Mouse (Mus musculus) activated CD4-positive, CD25-positive, alpha-beta regulatory T cell, adult 4 months (primary cell): Measurements from ENCODE around the gene Boc. TPM values are rescaled to one million over a fixed set of nuclear protein-coding genes. Genes with fewer than 3 reads are reported as not detected.

Experiments used
- ATAC-seq: one replicate; pipeline ENCODE4 v1.8.0; 2017
- polyA plus RNA-seq, 2 experiments: library from polyadenylated mRNA; unstranded; fragments of 100-300 nt; shearing (Covaris generic); gene quantifications; one replicate each; pipeline ENCODE4 v1.2.1; 2017

Gene Boc
- under 1 TPM; 0.09 to 0.10 TPM for polyA plus RNA-seq

DNA sequence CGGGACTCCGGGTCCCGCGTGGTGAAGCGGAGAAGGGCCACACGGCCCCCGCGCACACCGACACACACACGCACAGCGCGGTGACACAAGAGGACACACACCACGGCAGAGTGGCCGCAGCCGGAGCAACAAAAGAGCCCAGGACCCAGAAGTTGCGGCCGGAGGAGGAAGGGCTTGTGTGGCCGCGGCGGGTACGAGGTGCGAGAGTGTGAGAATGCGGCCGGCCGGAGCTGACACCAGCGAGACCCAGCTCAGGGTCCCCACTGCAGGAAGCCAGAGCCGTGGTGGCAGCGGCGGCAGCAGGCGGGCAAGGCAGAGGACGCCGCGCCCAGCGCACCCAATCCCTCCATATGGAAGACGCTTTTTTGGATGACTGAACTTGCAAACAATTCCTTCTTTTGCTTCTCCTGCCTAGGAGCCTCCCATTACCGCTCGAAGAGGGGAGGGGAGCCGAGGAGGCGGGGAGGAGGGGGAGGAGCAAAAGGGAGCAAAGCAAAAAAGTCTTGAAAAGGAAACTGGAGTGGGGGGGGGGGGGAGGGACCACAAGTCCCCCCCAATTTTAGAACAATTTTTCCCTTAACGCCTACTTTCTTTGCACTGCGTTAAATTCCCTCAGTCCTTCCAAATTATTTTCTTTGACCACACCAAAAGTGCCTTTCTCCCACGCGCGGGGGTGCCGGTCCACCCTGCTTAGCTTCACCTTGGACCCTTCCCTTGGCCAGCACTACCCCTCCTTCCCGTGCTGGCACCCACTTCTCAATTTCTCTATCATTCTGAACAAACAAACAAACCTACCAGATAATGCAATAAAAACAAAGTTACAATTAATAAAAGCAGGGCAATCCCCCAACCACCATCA lies at the start of gene Boc:
Gene Boc, minus strand, starts transcription at position 427 of the 859 bp plus-strand sequence.
- no peak for ATAC-seq

DNA sequence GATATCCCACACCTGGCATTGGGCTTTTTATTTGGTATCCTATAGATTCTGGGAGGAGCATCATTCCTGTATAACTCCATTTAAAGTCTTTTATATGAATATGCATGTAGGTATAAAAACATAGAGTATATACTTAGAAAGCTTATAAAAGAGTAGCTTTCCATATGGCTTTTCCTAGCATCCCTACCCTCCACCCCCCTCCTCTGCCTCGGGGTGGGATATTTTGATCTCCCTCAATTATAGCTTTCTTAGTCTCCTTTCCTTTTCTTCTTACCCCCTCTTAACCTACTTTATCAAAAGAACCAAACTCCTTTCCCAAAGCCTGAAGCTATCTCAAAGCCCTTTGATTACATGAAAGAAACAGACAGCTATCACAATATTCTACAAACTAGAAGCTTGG lies 47.9 kb upstream of the Boc start:
- ATAC-seq = no peak

DNA sequence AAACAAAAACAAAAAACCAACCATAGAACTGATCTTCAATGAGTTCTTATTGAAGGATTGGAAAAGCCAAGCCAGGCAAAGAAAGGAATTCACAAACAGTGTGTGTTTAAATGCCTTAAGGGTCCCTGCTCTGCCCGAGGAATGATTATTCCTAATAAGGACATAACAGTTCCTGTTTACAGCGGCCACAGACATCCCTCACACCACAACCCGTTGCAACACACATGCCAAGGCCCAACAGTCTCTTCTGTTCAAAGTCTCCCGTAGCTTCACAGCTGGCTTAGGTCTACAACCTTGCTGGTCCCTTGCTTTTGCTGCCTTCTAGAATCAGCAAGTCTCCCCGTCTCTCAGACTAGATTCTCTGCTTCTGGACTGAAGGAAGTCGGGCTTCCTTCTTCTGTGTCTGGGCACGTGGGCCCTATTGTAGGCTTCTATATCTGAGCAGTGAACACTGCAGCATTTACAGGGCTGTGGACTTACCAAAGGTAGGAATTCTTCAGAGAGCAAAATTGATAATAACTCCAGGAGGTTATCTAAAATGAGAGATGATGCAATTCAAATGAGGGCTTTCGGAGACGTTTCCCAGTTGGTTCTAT lies 45.4 kb upstream of the Boc start:
- no peak for ATAC-seq

DNA sequence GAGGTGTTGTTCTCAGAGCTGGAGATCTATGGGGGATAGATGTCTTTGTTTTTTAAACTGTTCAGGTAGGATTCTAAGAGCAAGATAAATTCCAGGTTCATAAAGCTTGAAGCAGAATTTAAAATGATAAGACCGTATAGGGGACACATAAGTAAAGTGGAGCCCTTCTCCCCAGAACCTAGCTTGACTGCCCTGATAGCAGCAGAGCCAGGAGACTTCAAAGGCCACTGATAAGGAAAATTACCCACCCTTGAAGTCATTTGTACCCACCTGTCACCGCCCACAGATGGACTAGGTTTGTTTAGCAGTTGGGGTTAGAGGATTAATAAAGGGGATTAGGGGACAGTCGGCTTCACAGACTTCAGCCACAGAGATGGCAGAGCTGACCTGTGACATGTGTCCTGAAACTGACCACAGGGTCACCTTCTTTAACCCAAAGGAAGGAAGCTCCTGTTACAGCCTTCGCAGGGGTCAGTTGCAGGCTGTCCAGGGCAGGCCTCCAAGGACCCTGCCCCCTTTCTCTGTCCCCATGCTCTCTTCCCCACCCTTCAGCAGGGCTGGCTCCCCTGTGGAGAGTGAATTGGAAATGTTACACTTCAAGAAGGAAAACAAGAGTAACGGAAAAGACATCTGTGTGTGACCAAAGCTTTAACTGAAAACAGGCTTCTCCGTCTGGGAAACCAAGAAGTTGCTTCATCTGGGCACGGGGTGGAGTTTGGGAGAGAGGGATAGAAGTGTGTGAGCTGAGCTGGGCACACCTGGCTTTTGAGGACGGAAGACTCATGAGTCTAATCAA lies 43.5 kb upstream of the Boc start:
- ATAC-seq = no peak

DNA sequence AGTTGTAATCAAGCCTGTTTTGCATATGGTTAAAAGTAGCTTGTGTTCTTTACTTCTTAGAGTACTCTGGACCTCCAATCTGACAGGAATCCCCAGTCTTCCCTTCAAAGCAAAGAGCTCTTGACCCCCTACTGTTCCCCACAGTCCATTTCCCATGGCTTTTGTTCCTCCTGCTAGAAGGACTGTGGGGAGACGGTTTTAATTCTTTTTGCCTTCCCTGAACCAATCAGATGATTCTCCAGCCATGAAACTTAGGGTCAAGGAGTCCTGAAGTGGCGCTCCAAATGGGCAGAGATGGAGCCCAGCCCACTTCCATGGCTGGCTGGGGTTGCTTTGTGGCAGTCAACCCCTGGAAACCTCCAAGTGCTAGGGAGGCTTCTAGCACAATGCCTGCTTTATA lies 42.5 kb upstream of the Boc start:
- no peak for ATAC-seq

DNA sequence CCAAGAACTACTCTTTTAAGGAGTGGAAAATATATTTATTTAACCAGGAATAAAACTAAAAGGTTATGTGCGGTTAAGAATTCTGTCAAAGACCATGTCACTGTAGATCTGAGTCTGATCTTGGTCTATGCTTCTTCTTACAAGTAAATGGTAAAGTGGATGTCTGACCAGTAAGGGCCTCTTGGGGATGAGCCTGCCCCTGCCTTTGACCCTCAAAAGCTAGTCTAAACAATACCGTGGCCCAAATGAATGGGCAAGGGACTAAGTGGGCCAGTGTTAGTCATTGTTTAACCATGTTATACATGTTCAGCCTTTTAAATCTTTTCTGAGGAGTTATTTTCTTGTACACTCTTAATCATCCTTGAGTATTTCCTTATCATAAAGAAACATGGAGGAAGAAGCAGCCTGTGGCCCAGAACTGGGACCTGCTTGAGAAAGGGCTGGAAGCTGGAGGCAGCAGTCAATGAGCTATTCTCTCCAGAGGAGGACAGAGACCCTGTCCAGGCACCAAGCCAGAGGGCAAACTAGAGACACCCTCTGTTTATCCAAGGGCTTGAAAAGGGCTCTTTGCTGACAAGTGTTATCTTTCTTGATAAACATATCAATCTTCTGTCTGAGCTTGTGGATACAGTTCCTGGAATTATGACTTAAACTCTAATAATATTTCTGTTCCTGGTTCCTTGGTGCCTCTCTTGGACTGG lies 38.6 kb upstream of the Boc start:
- no peak for ATAC-seq

DNA sequence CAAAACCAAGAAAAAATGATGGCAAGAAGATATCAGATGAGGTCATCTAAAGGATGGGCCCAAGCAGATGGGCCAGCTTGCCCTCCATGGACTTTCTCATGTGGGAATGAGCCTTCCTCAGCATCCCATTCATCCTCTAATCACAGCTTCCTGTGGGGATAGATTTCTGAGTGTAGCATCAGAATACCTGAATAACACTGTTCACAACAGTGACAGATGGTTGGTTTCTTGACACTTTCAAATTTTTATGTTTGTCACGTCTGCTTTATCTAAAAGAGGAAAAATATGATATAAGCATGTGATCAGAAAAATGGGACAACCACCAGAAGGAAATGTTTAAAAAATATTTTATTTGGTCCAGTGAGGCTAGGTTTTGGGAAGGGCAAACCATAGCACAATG lies 30.8 kb upstream of the Boc start:
- ATAC-seq = no peak

DNA sequence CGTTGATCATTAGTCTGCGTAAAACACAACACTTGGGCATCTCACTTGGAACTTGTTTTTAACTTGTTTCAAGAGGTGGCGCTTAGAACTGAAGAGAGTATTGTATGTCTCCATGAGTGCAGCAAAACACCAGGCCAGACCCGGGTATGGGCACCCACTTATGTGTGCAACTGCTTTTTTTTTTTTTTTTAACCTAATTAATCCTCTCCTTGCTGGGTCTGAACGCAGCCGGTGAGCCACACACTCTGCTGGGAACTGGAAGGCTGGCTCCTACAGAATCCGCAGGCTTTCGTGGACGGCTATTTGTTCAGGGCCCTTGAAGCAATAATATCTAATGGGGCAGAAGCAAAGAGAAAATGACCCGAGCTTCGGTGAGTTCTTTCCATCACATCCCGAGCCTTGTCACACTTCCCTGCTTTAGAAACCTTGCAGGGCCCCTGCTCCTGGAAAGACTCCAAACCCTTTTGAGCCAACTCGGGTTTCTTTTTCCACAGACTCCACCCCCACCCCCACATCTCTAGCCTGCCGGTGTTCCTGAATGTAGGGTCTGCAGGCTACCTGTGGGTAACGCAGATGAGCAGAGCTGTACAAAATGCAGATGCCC lies 20.8 kb upstream of the Boc start:
- ATAC-seq = no peak

DNA sequence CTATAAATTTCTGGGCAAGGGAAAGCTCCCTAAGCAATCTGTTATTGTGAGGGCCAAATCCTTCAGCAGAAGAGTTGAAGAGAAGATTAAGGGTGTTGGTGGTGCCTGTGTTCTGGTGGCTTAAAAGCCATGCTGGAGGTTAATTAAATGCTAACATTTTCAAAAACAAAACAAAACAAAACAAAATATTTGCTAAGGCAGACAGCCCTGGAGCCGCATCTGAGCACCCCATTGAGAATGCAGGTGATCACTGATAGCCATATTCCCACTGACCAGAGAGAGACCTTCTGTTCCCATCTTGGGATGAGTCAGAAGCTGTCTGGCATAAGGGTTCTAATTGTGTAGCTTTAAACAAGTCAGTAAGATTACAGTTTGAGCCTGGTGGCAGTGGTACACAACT lies 19.9 kb upstream of the Boc start:
- no peak for ATAC-seq

DNA sequence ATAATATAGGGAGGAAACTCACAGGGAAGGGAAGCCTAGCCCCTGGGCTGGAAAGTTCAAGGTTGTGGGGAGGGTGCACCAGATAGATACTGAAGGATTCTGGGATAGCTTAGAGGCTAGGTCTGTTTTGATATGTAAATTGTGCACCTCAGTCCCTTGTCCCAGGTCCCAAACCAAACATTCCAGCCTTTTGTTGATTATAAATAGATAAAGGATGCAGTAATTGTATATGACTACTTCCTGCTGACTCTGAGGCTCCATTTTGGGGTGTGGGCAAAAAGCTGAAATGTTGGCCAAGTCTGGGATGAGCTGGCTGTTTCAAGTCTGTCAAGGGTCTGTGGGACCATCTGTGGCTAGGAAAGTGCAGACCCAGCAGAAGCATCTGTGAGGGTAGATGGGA lies 9.4 kb upstream of the Boc start:
- no peak for ATAC-seq

DNA sequence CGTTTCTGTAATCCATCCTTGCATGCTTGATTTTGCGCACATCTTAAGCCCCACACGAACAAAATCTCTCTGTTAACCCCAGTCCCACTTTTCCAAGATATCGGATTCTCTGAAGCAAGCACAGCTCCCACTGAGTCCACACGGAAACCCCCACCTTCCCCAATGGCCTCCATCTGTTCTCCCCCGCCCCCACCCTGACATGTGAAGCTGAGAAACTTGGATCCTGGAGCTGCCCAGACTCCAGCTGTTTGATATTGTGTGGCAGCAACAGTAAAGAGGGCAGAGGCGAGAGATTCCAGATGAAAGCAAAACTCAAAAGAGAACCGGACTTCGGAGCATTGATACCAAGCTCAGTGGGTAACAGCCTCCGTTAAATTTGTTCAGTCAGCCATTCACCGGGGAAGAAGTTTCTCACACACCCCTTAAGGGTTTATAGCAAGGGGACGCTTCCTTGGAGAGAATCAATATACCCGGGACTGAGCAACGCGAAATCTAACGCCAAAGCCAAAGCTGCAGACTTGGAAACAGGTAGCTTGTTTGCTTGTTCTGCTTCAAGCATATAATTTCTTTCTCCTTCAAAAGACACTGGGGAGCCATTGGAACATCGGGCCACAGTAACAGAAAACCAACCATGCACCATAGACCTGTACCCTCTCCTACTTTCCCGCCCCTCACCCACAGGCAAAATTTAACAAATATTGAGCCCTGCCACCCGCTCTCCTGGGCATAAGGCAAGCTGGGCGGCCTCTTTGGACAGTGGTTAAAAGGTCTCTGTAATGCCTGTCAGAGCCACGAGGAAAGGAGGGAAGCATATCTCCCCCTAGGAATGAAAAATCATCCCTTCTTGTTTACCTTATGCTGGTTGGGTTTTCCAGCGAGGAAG lies 6.9 kb upstream of the Boc start:
- ATAC-seq = no peak

DNA sequence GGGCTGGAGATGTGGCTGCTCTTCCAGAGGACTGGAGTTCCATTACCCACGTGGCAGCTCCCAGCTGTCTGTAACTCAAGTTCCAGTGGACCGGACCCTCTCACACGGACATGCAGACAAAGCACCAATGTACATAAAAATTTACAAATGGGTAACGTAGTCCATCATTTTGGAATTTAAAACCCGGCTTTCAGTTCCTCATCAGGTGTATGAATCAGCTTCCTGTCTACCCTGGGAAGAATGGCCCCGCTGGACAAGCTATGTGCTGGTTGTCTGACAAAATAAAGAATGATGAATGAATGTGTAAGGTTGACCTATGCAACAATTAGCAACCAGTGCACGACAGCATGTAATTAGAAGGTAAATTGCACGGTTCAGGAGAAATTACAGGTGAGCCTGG lies 5.7 kb upstream of the Boc start:
- ATAC-seq = no peak

DNA sequence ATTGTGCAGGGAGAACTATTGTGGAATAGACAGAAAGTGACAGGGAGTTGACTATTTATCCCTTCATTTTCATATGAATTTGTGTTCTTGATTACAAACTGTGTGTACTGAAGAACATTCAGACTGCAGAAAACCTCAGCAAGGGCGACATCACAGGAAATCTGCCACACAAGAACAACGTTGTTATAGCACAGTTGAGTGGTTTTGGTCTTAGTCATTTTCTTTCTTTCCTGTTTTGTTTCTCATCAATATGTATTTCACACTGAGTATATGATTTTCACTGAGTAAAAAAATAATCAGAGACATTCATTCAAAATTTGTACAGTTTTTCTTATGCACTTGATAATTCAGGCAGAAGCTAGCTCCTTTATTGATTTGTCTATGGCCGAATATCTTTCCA lies 3.4 kb upstream of the Boc start:
- ATAC-seq = no peak

DNA sequence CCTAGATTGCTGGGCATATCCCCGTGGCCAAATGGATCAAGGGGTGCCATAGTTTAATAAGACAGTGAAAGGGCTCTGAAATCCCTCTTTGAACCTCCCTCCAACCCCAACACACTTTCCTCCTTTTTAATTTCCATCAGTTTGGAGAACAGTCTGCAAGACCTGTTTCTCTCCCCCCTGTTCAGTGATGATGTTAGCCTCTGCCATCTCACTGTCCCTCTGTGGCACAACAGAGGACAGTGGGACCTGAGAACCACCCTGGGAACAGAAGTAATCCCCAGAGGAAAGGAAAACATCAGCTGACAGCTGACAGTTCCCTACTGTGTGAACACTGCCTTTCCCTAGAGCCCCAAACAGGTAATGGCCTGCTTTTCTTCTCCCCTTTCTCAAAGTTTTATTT lies 1.5 kb upstream of the Boc start:
- no peak for ATAC-seq

DNA sequence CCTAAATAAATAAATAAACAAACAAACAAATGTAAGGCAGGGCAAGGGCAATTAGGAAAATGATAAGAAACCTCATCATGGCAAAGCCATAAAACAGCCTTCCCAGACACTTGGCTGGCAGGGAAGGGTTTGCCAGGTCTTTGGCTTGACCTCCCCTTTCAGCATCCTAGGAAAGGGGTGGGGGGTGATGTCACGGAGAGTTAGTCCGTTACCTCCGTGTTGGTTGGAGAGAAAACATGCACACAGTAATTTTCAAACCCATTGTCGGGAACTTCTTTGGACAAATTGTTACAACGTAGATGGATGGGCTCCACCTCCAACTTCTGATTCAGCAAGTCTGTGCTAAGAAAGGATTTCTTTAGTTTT lies 616 bp upstream of the Boc start:
- no peak for ATAC-seq

DNA sequence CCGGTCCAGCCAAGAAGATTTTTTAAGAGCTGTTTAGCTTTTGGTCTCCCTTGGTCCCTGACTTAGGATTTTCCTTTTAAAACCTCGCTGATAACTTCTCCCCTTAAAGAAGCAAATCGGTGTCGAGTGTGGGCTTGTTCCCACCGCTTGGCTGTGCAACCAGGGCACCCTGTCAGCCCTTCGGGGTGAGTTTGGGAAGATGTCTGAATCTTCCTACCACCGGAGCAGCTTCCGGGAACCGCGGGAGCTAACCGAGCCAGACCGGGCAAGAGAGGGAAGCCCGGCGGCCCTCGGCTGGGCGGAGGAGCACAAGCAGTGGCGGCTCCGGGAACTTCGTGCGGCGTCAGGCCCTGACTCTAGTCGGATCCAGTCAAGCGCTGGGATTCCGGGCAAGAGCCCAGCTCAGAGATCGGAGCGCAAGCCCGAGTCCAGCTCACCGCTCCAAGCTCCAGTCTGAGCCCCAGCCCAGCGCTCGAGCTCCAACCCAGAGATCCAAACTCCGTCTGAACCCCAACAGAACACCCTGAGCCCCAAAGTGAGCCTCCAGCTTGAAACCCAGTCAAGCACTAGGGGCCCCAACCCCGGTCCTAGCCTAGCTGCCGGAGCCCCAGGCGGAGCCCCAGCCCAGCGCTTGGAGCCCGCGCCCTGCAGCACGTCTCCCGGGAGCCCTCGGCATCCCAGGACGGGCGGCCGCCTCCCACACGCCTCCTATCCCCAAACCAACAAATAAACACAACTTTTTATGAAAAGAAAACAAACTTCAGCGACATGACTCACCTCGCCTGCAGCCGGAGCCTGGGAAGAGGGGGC lies 831 bp downstream of the Boc start:
- no peak for ATAC-seq

DNA sequence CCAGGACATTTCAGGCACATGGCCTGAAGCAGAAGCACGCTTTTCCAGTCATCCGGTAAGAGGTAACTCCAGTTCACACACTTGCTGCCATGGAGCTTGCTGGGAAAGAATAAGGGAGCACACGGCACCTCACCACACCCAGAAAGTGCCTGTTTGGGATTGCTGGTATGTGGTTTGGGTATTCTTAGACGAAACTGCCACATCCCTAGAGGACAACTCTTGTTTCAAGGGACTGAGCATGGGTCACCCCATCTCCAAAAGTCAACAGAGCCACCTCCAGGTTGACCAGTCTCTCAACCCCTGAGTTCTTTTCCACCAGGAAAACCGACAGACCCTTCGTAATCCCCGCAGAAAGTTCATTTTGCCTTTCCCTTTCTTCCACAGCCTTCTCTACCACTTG lies 1.6 kb downstream of the Boc start:
- ATAC-seq = no peak

DNA sequence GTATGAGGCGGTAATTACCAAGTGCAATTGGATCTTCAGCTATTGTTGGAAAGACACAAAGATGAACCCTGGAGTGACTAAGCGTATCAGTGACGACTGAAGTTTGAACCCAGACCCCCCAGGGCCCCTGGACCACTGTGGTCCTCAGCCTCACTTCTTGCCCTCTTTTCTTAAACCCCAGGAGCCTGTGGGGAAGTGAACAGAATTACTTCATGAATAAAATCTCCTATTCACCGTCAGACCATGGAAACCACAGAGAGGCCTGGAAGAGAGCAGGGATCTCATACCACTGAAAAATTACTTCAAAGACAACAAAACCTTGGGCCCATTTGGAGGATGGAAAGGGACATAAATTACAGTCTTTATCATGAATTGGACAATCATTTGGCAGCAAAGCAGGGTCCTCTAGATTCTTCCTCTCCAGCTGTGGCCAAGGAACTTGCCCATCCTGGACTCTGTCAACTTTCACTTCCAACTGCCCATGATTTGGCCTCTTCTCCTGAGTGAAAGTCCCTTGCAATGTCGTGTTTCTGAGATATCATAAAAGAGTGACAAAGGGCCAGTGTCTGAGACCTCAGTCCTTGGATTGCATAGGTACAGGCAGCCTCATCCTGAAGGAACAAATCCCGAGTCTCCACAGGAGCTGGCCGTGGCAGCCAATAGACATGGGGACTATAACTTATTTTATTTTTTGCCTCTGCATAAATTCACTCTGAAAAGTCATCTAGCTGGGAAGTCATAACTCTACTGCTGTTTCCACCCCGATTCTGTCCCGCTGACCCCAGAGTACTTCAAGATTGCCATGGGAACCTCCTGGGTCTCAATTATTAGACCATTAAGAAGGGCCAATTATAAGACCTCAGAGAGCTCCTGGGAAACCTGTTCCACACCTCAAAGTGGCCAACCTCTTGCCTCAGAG lies 2.6 kb downstream of the Boc start:
- no peak for ATAC-seq

DNA sequence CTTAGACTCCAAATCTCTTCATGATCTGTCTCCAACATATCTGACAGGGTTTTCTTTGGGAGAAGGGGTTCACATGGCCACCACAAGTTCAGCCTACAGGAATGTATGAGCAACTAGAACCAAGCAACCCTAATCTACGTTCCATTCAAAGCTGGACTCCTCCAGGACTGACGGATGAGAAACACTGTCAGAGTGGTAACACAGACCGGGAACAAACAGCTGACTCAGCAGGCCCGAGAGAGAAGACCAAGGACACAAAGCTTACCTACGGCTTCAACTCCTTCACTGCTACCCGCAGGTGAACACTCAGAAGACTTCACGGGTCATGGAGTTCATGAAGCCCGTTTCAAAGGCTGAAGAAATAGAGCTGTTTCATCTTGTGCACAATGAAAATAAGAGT lies 4.8 kb downstream of the Boc start:
- ATAC-seq = no peak

DNA sequence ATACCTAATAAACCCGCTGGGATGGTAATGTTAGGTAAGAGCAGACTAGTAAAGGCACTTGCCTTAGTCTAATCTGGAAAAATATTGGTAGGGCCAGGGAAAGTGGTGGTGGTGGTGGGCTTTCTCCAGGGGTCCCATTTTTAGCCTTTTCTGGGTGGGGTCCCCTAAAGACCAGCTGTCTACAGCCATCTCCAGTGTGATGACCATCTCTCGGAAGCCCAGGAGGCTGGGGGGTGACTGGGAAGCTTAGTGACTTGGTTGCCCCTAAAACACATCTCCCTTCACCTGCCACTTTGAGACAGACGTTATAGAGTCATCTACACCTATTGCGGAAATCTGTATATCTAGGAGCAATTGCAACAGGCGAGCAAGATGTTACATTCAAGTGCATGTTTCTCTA lies 6.0 kb downstream of the Boc start:
- ATAC-seq = no peak
